Mouse (Mus musculus) stomach, embryonic 16.5 days (tissue): ENCODE measurements around the gene Ogfod1. TPM values are rescaled to one million over a fixed set of nuclear protein-coding genes. Genes with fewer than 3 reads are reported as not detected.

ENCODE experiments used
- ATAC-seq: fragments of 200-750 bp; cut with Nextera tagmentation; 2 replicates; pipeline ENCODE4 v1.8.0; 2017; ENCODE audit warnings: moderate number of reproducible peaks, moderate TSS enrichment; ENCODE audit not compliant: insufficient read depth, low FRiP score
- H3K27ac ChIP-seq: fragments of 300-500 bp; sonication (generic); 2 replicates; pipeline ENCODE4 v1.5.1; 2014; ENCODE audit warnings: low read length
- H3K27me3 ChIP-seq: fragments of 300-500 bp; sonication (generic); 2 replicates; pipeline ENCODE4 v1.6.1; 2014; ENCODE audit warnings: low read length, control low read depth, mixed read lengths; ENCODE audit not compliant: control insufficient read depth, insufficient read depth
- H3K36me3 ChIP-seq: fragments of 300-500 bp; sonication (generic); 2 replicates; pipeline ENCODE4 v1.6.1; 2014; ENCODE audit warnings: low read length; ENCODE audit not compliant: control insufficient read depth, insufficient read depth
- H3K4me1 ChIP-seq: fragments of 300-500 bp; sonication (generic); 2 replicates; pipeline ENCODE4 v1.6.1; 2014; ENCODE audit warnings: low read length, control low read depth, mixed read lengths; ENCODE audit not compliant: control insufficient read depth, insufficient read depth
- H3K4me2 ChIP-seq: fragments of 300-500 bp; sonication (generic); 2 replicates; pipeline ENCODE4 v1.6.1; 2014; ENCODE audit warnings: low read depth, low read length, mixed read lengths
- H3K4me3 ChIP-seq: fragments of 300-500 bp; sonication (generic); replicated peaks from 2 replicates; pipeline ENCODE4 v1.5.1; 2014; ENCODE audit warnings: mild to moderate bottlenecking, low read length
- H3K9ac ChIP-seq: fragments of 300-500 bp; sonication (generic); 2 replicates; pipeline ENCODE4 v1.6.1; 2014; ENCODE audit warnings: low read length
- H3K9me3 ChIP-seq: fragments of 300-500 bp; sonication (generic); replicated peaks from 2 replicates; pipeline ENCODE4 v1.6.1; 2016; ENCODE audit warnings: low read length, control low read depth; ENCODE audit not compliant: control insufficient read depth
- WGBS: fragments of 180-500 bp; shearing (Covaris S2); extraction: QIAGEN DNeasy Blood & Tissue Kit; methylation state at CpG from one replicate; pipeline ENCODE4 v1.1.7; 2014; 5-methylcytosine and 5-hydroxymethylcytosine counted together
- polyA plus RNA-seq: library from polyadenylated mRNA; unstranded; fragments of >200 nt; fragmentation: Nextera tagmentation; extraction: Ambion mirVana; gene quantifications from 2 replicates; pipeline ENCODE4 v1.2.1, GENCODE M21; 2015

The Ogfod1 gene
- polyA plus RNA-seq, 1 experiment from 2014 or later = 15.5 TPM

GRCm38 (mm10) chr8:94098081-94098974, 61.3 kb downstream of the Ogfod1 start, which contains the start of gene Bbs2:
TSS of gene Bbs2 (minus strand) at chr8:94098928.
- no peaks in the 10 kb centered on the region for H3K36me3 ChIP-seq
- ATAC-seq = peak; percentile 100
- under 1% methylated on average over 61 of the region's 61 CpGs for WGBS

DNA sequence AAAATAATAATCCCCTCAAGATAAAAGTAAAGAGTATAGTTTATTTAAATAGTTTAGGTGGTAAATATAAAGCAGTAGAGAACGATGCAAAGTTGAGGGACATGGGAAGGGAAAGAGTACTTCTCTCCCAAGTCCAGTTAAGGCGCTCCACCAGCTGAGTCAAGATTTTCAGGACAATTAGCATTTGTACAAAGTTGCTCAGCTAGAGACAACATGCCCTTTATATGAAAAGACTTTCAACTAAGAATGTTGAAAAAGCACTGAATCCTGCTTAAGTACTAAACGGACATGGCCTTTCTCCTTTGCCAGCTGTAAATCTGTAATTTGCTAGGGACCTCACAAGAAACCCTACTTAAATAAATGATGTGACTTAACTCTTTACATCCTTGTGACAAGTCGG, 62.0 kb downstream of the Ogfod1 start:
- Histone ChIP-seq H3K9ac (peak overlapping the region; percentile 81), H3K27me3 (no peaks in the 10 kb centered on the region), H3K4me1 (no peaks in the 10 kb centered on the region), H3K4me3 (peak overlapping the region; percentile 76), H3K27ac (peak overlapping the region; percentile 95), H3K9me3 (no peaks in the 10 kb centered on the region), H3K4me2 (peak overlapping the region; percentile 72), H3K36me3 (no peaks in the 10 kb centered on the region)
- ATAC-seq = no peak
- 33% methylated on average over 4 of the region's 4 CpGs for WGBS

More at GRCm38 (mm10) chr8:94098081-94098974, 61.3 kb downstream of the Ogfod1 start, which contains the start of gene Bbs2:
- Histone ChIP-seq H3K9me3 (no peaks in the 10 kb centered on the region), H3K4me3 (peak within 1 kb of the TSS; percentile 76), H3K27ac (peak within 1 kb of the TSS; percentile 95), H3K4me1 (no peaks in the 10 kb centered on the region), H3K4me2 (peak within 1 kb of the TSS; percentile 72), H3K9ac (peak within 1 kb of the TSS; percentile 81), H3K27me3 (no peaks in the 10 kb centered on the region)

DNA sequence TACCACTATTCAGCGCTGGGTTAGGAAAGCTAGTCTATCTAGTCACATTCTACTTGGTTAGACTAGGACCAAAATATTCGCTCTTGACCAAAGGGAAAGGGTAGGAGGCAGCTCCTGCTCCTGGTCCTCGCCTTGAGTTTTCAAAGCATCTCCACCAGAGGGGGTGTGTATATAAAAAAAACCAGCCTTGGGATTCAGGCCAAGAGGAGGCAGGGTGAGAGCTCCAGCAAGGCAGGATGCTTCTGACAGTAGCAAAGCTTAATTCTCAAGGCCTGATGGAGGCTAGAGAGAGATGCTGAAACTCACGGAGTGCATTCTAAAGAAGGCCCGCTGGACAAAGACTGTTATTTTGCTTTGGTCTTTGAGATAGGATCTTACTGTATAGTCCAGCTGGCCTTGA, 67.1 kb downstream of the Ogfod1 start:
- H3K9me3 ChIP-seq = no peaks in the 10 kb centered on the region
- no peak overlapping the region for H3K4me3 ChIP-seq
- no peaks in the 10 kb centered on the region for H3K36me3 ChIP-seq
- H3K27me3 ChIP-seq = no peaks in the 10 kb centered on the region
- no peak for ATAC-seq
- H3K9ac ChIP-seq = no peak overlapping the region
- WGBS = 47% methylated on average over 5 of the region's 5 CpGs
- no peak overlapping the region for H3K27ac ChIP-seq
- no peaks in the 10 kb centered on the region for H3K4me1 ChIP-seq
- H3K4me2 ChIP-seq = no peak overlapping the region

GRCm38 (mm10) chr8:94107871-94108270, 70.9 kb downstream of the Ogfod1 start:
- 64% methylated on average over 3 of the region's 3 CpGs for WGBS
- Histone ChIP-seq H3K27me3 (no peaks in the 10 kb centered on the region), H3K4me3 (no peak overlapping the region), H3K9ac (no peak overlapping the region), H3K9me3 (no peaks in the 10 kb centered on the region), H3K27ac (no peak overlapping the region), H3K36me3 (no peaks in the 10 kb centered on the region), H3K4me1 (no peaks in the 10 kb centered on the region), H3K4me2 (no peak overlapping the region)
- ATAC-seq = no peak

- Histone ChIP-seq H3K4me2 (no peak overlapping the region), H3K9me3 (no peaks in the 10 kb centered on the region), H3K36me3 (no peaks in the 10 kb centered on the region), H3K9ac (no peak overlapping the region), H3K27me3 (no peaks in the 10 kb centered on the region), H3K27ac (no peak overlapping the region), H3K4me3 (no peak overlapping the region), H3K4me1 (no peaks in the 10 kb centered on the region)
- WGBS = 74% methylated on average over 6 of the region's 6 CpGs
- ATAC-seq = no peak; the same call in 1 of the 2 replicates
These were observed 72.4 kb downstream of the Ogfod1 start for GRCm38 (mm10) chr8:94109396-94109795.

- Histone ChIP-seq H3K27ac (no peak overlapping the region), H3K4me3 (no peak overlapping the region), H3K9me3 (no peaks in the 10 kb centered on the region), H3K9ac (no peak overlapping the region), H3K4me2 (no peak overlapping the region), H3K36me3 (no peaks in the 10 kb centered on the region), H3K27me3 (no peaks in the 10 kb centered on the region), H3K4me1 (no peaks in the 10 kb centered on the region)
- 70% methylated on average over 5 of the region's 5 CpGs for WGBS
- no peak for ATAC-seq
These were observed 72.8 kb downstream of the Ogfod1 start for GRCm38 (mm10) chr8:94109835-94110234.

- Histone ChIP-seq H3K9me3 (no peaks in the 10 kb centered on the region), H3K4me1 (no peaks in the 10 kb centered on the region), H3K9ac (no peak overlapping the region), H3K4me3 (no peak overlapping the region), H3K36me3 (no peaks in the 10 kb centered on the region), H3K27me3 (no peaks in the 10 kb centered on the region), H3K27ac (no peak overlapping the region), H3K4me2 (no peak overlapping the region)
- ATAC-seq = no peak
- 58% methylated on average over 6 of the region's 6 CpGs for WGBS
These were observed 73.7 kb downstream of the Ogfod1 start for GRCm38 (mm10) chr8:94110526-94111177.

DNA sequence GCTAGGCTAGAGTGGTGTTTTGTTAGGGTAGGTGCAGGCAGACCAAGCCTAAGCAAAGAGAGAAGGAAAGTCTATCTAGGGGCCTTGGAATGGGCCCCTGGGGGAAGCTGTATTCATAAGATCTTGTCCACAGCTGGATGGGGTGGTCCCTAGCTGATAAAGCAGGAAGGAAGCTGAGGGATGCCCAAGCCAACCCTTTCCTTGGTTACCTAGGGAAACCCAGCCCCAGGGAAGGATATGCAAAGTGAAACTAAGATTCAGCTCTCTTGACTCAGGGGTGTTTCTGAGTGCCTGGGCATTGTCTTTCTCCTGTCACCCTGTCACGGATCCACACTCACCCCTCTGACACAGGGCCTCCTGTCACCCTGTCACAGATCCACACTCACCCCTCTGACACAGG, 76.4 kb downstream of the Ogfod1 start:
- Histone ChIP-seq H3K9ac (no peak overlapping the region), H3K27me3 (no peaks in the 10 kb centered on the region), H3K4me1 (no peaks in the 10 kb centered on the region), H3K36me3 (no peaks in the 10 kb centered on the region), H3K9me3 (no peaks in the 10 kb centered on the region), H3K4me3 (no peak overlapping the region), H3K4me2 (no peak overlapping the region), H3K27ac (no peak overlapping the region)
- 50% methylated on average over 1 of the region's 1 CpGs for WGBS
- no peak for ATAC-seq

GRCm38 (mm10) chr8:94113972-94114371, 77.0 kb downstream of the Ogfod1 start:
- Histone ChIP-seq H3K9ac (no peak overlapping the region), H3K4me2 (no peak overlapping the region), H3K27ac (no peak overlapping the region), H3K4me3 (no peak overlapping the region), H3K9me3 (no peaks in the 10 kb centered on the region), H3K36me3 (no peaks in the 10 kb centered on the region), H3K27me3 (no peaks in the 10 kb centered on the region), H3K4me1 (no peaks in the 10 kb centered on the region)
- ATAC-seq = no peak
- 86% methylated on average over 2 of the region's 2 CpGs for WGBS
